Mouse (Mus musculus) monocyte, adult 5-6 weeks (primary cell): ENCODE results near the gene Ephb2. TPM values are rescaled to one million over a fixed set of nuclear protein-coding genes. Genes with fewer than 3 reads are reported as not detected.

Experiments
- ATAC-seq: fragments of 153-309, 156-312 bp; replicated peaks from 2 replicates; pipeline ENCODE4 v1.8.0; 2017; ENCODE audit warnings: mild to moderate bottlenecking; ENCODE audit not compliant: low TSS enrichment, insufficient number of reproducible peaks, severe bottlenecking, poor library complexity, low FRiP score
- total RNA-seq: library from RNA; stranded (forward); fragments of 200-1000, 200-491, 200-594 nt; gene quantifications from 3 replicates; pipeline ENCODE4 v1.2.3, GENCODE M21; 2017

Ephb2 gene
- 0.10 TPM in 1 of 3 replicates, not detected in the others for total RNA-seq

- ATAC-seq, result no peak
Observed at GRCm38 (mm10) chr4:136835621-136836386, at the start of gene Ephb2. Ephb2 (minus strand) TSS chr4:136835988.

- no peak for ATAC-seq
Observed at GRCm38 (mm10) chr4:136878601-136879000, 42.8 kb upstream of the Ephb2 start.

- ATAC-seq, result no peak
Observed at GRCm38 (mm10) chr4:136878171-136878570, 42.4 kb upstream of the Ephb2 start.

GRCm38 (mm10) chr4:136876971-136877370 lies 41.2 kb upstream of the Ephb2 start:
- no peak for ATAC-seq

- no peak for ATAC-seq
Observed at GRCm38 (mm10) chr4:136875012-136875411, 39.2 kb upstream of the Ephb2 start.

- ATAC-seq, result no peak
Observed at GRCm38 (mm10) chr4:136868371-136868770, 32.6 kb upstream of the Ephb2 start.

- no peak for ATAC-seq
Observed at GRCm38 (mm10) chr4:136867690-136868345, 32.0 kb upstream of the Ephb2 start.

- no peak for ATAC-seq
Observed at GRCm38 (mm10) chr4:136865531-136865930, 29.7 kb upstream of the Ephb2 start.

- no peak for ATAC-seq
Observed at GRCm38 (mm10) chr4:136864751-136865470, 29.1 kb upstream of the Ephb2 start.

GRCm38 (mm10) chr4:136863517-136863916 lies 27.7 kb upstream of the Ephb2 start:
- no peak for ATAC-seq

- ATAC-seq, result no peak
Observed at GRCm38 (mm10) chr4:136862411-136862810, 26.6 kb upstream of the Ephb2 start.

- ATAC-seq, result no peak
Observed at GRCm38 (mm10) chr4:136861806-136862205, 26.0 kb upstream of the Ephb2 start.

GRCm38 (mm10) chr4:136860022-136860421 lies 24.2 kb upstream of the Ephb2 start:
- ATAC-seq, result no peak

GRCm38 (mm10) chr4:136855081-136855480 lies 19.3 kb upstream of the Ephb2 start:
- ATAC-seq, result no peak

GRCm38 (mm10) chr4:136852989-136853388 lies 17.2 kb upstream of the Ephb2 start:
- no peak for ATAC-seq

- no peak for ATAC-seq
Observed at GRCm38 (mm10) chr4:136852119-136852518, 16.3 kb upstream of the Ephb2 start.

- ATAC-seq, result no peak
Observed at GRCm38 (mm10) chr4:136848565-136848964, 12.8 kb upstream of the Ephb2 start.

- ATAC-seq, result no peak
Observed at GRCm38 (mm10) chr4:136847166-136847565, 11.4 kb upstream of the Ephb2 start.

GRCm38 (mm10) chr4:136842802-136843201 lies 7.0 kb upstream of the Ephb2 start:
- no peak for ATAC-seq

- ATAC-seq, result no peak
Observed at GRCm38 (mm10) chr4:136842033-136842432, 6.2 kb upstream of the Ephb2 start.
